Mouse (Mus musculus) hindbrain, embryonic 13.5 days (tissue): Measurements from ENCODE around the gene Ccdc3. TPM values are rescaled to one million over a fixed set of nuclear protein-coding genes. Genes with fewer than 3 reads are reported as not detected.
A peak's percentile ranks its signal among the peaks of the same experiment; 100 is the strongest.
"Not testable (repeated sequence)": the region's sequence is repeated elsewhere in the genome, so short reads cannot be mapped to it uniquely, and the experiment has no call there.

Experiments used
- ATAC-seq: fragments of 200-750 bp; cut with Nextera tagmentation; 2 replicates; pipeline ENCODE4 v1.8.0; 2017; ENCODE audit warnings: moderate TSS enrichment; ENCODE audit not compliant: low FRiP score
- H3K27ac ChIP-seq: fragments of 300-500 bp; sonication (generic); 2 replicates; pipeline ENCODE4 v1.5.1; 2015; ENCODE audit warnings: inconsistent platforms, mild to moderate bottlenecking, moderate library complexity
- H3K27me3 ChIP-seq: fragments of 300-500 bp; sonication (generic); 2 replicates; pipeline ENCODE4 v1.6.1; 2015; ENCODE audit warnings: mild to moderate bottlenecking, inconsistent platforms
- H3K36me3 ChIP-seq: fragments of 300-500 bp; sonication (generic); 2 replicates; pipeline ENCODE4 v1.6.1; 2015; ENCODE audit warnings: mild to moderate bottlenecking, inconsistent platforms
- H3K4me1 ChIP-seq: fragments of 300-500 bp; sonication (generic); replicated peaks from 2 replicates; pipeline ENCODE4 v1.6.1; 2015; ENCODE audit warnings: inconsistent platforms
- H3K4me2 ChIP-seq: fragments of 300-500 bp; sonication (generic); 2 replicates; pipeline ENCODE4 v1.6.1; 2015; ENCODE audit warnings: inconsistent platforms, mild to moderate bottlenecking, moderate library complexity
- H3K4me3 ChIP-seq: fragments of 300-500 bp; sonication (generic); 2 replicates; pipeline ENCODE4 v1.5.1; 2015; ENCODE audit warnings: mild to moderate bottlenecking, inconsistent platforms
- H3K9ac ChIP-seq: fragments of 300-500 bp; sonication (generic); 2 replicates; pipeline ENCODE4 v1.6.1; 2015; ENCODE audit warnings: mild to moderate bottlenecking, inconsistent platforms
- H3K9me3 ChIP-seq: fragments of 300-500 bp; sonication (generic); 2 replicates; pipeline ENCODE4 v1.6.1; 2016; ENCODE audit warnings: inconsistent platforms
- WGBS: fragments of 180-500 bp; shearing (Covaris S2); methylation state at CpG from one replicate; pipeline ENCODE4 v1.1.7; 2015; 5-methylcytosine and 5-hydroxymethylcytosine counted together
- polyA plus RNA-seq: library from polyadenylated mRNA; unstranded; fragments of >200 nt; fragmentation: Nextera tagmentation; extraction: Ambion mirVana; gene quantifications from 2 replicates; pipeline ENCODE4 v1.2.1, GENCODE M21; 2015

The Ccdc3 gene
- 11.3 and 12.5 TPM in 2 replicates for polyA plus RNA-seq

- no peak within 1 kb of the TSS for H3K27ac ChIP-seq
- peak within 1 kb of the TSS; percentile 48 for H3K4me3 ChIP-seq
- no peaks in the 10 kb centered on the region for H3K9me3 ChIP-seq
- ATAC-seq: peak; percentile 59
- H3K4me1 ChIP-seq: peaks cover 16% of the 10 kb centered on the region
- H3K36me3 ChIP-seq: no peaks in the 10 kb centered on the region
- H3K4me2 ChIP-seq: peak within 1 kb of the TSS; percentile 75
- WGBS: 1% methylated on average over 70 of the region's 78 CpGs
- peak within 1 kb of the TSS; percentile 73 for H3K9ac ChIP-seq
- H3K27me3 ChIP-seq: peaks cover 54% of the 10 kb centered on the region
These were observed at the start of gene Ccdc3 for GRCm38 (mm10) chr2:5137500-5138286. TSS of gene Ccdc3 (plus strand) at chr2:5137776.

- H3K9me3 ChIP-seq, H3K4me3 ChIP-seq, H3K36me3 ChIP-seq, H3K4me2 ChIP-seq, H3K27ac ChIP-seq, H3K27me3 ChIP-seq, H3K4me1 ChIP-seq, H3K9ac ChIP-seq: not testable (repeated sequence)
- WGBS: 92% methylated on average over 3 of the region's 4 CpGs
- peak; percentile 74; the same call in 1 of the 2 replicates for ATAC-seq
These were observed 47.2 kb upstream of the Ccdc3 start for GRCm38 (mm10) chr2:5090385-5090784.

- H3K4me2 ChIP-seq: no peak overlapping the region
- H3K36me3 ChIP-seq: no peaks in the 10 kb centered on the region
- H3K27ac ChIP-seq: no peak overlapping the region
- H3K9ac ChIP-seq: no peak overlapping the region
- H3K9me3 ChIP-seq: no peaks in the 10 kb centered on the region
- ATAC-seq: no peak
- 85% methylated on average over 5 of the region's 5 CpGs for WGBS
- H3K4me1 ChIP-seq: peaks cover 13% of the 10 kb centered on the region
- H3K4me3 ChIP-seq: no peak overlapping the region
- H3K27me3 ChIP-seq: no peaks in the 10 kb centered on the region
These were observed 42.7 kb upstream of the Ccdc3 start for GRCm38 (mm10) chr2:5094876-5095275.

GRCm38 (mm10) chr2:5095316-5095715 is 42.3 kb upstream of the Ccdc3 start:
- Histone ChIP-seq H3K4me1 (peaks cover 17% of the 10 kb centered on the region), H3K27me3 (no peaks in the 10 kb centered on the region), H3K36me3 (no peaks in the 10 kb centered on the region), H3K4me3 (no peak overlapping the region), H3K4me2 (no peak overlapping the region), H3K27ac (no peak overlapping the region), H3K9ac (no peak overlapping the region), H3K9me3 (no peaks in the 10 kb centered on the region)
- ATAC-seq: no peak
- 59% methylated on average over 1 of the region's 1 CpGs for WGBS

- Histone ChIP-seq H3K4me1 (peaks cover 20% of the 10 kb centered on the region), H3K4me2 (peak overlapping the region; percentile 53), H3K9me3 (no peaks in the 10 kb centered on the region), H3K27ac (peak overlapping the region; percentile 84), H3K27me3 (no peaks in the 10 kb centered on the region), H3K4me3 (peak overlapping the region; percentile 27), H3K9ac (peak overlapping the region; percentile 60), H3K36me3 (no peaks in the 10 kb centered on the region)
- peak; percentile 75 for ATAC-seq
- 25% methylated on average over 20 of the region's 20 CpGs for WGBS
These were observed 39.7 kb upstream of the Ccdc3 start for GRCm38 (mm10) chr2:5097786-5098445.

GRCm38 (mm10) chr2:5099176-5099575 is 38.4 kb upstream of the Ccdc3 start:
- H3K4me2 ChIP-seq: no peak overlapping the region
- no peaks in the 10 kb centered on the region for H3K27me3 ChIP-seq
- no peak overlapping the region for H3K4me3 ChIP-seq
- no peaks in the 10 kb centered on the region for H3K9me3 ChIP-seq
- no peak overlapping the region for H3K27ac ChIP-seq
- 71% methylated on average over 6 of the region's 6 CpGs for WGBS
- ATAC-seq: no peak
- H3K4me1 ChIP-seq: peaks cover 20% of the 10 kb centered on the region
- H3K9ac ChIP-seq: no peak overlapping the region
- no peaks in the 10 kb centered on the region for H3K36me3 ChIP-seq

GRCm38 (mm10) chr2:5101743-5102245 is 35.8 kb upstream of the Ccdc3 start:
- 90% methylated on average over 10 of the region's 10 CpGs for WGBS
- Histone ChIP-seq H3K36me3 (no peaks in the 10 kb centered on the region), H3K27me3 (no peaks in the 10 kb centered on the region), H3K27ac (no peak overlapping the region), H3K9me3 (peaks cover 8% of the 10 kb centered on the region), H3K4me2 (no peak overlapping the region), H3K9ac (no peak overlapping the region), H3K4me3 (no peak overlapping the region), H3K4me1 (peaks cover 20% of the 10 kb centered on the region)
- ATAC-seq: no peak

- H3K27ac ChIP-seq: no peak overlapping the region
- 69% methylated on average over 1 of the region's 1 CpGs for WGBS
- H3K9me3 ChIP-seq: peaks cover 17% of the 10 kb centered on the region
- H3K4me1 ChIP-seq: peaks cover 16% of the 10 kb centered on the region
- H3K4me3 ChIP-seq: no peak overlapping the region
- no peak overlapping the region for H3K4me2 ChIP-seq
- no peaks in the 10 kb centered on the region for H3K27me3 ChIP-seq
- no peak for ATAC-seq
- H3K9ac ChIP-seq: no peak overlapping the region
- no peaks in the 10 kb centered on the region for H3K36me3 ChIP-seq
These were observed 34.7 kb upstream of the Ccdc3 start for GRCm38 (mm10) chr2:5102891-5103290.

- 27% methylated on average over 8 of the region's 8 CpGs for WGBS
- peaks cover 27% of the 10 kb centered on the region for H3K4me1 ChIP-seq
- H3K9me3 ChIP-seq: 0 out of 2 replicates have a peak, but pooled peaks cover 3% of the 10 kb centered on the region
- no peak overlapping the region for H3K9ac ChIP-seq
- H3K4me3 ChIP-seq: no peak overlapping the region
- peak overlapping the region; percentile 70 for H3K27ac ChIP-seq
- no peaks in the 10 kb centered on the region for H3K27me3 ChIP-seq
- no peaks in the 10 kb centered on the region for H3K36me3 ChIP-seq
- peak overlapping the region; percentile 6; the same call in 1 of the 2 replicates for H3K4me2 ChIP-seq
- ATAC-seq: peak; percentile 60; the same call in 1 of the 2 replicates
These were observed 24.7 kb upstream of the Ccdc3 start for GRCm38 (mm10) chr2:5112785-5113291.

GRCm38 (mm10) chr2:5114386-5114785 is 23.2 kb upstream of the Ccdc3 start:
- Histone ChIP-seq H3K27me3 (no peaks in the 10 kb centered on the region), H3K4me2 (no peak overlapping the region), H3K27ac (no peak overlapping the region), H3K36me3 (no peaks in the 10 kb centered on the region), H3K4me1 (peaks cover 27% of the 10 kb centered on the region), H3K9ac (no peak overlapping the region), H3K4me3 (no peak overlapping the region), H3K9me3 (no peaks in the 10 kb centered on the region)
- WGBS: 92% methylated on average over 8 of the region's 8 CpGs
- no peak for ATAC-seq

- no peaks in the 10 kb centered on the region for H3K27me3 ChIP-seq
- no peak overlapping the region for H3K9ac ChIP-seq
- H3K4me1 ChIP-seq: peaks cover 27% of the 10 kb centered on the region
- H3K27ac ChIP-seq: peak overlapping the region; percentile 70
- peak; percentile 72 for ATAC-seq
- no peaks in the 10 kb centered on the region for H3K36me3 ChIP-seq
- H3K9me3 ChIP-seq: no peaks in the 10 kb centered on the region
- no peak overlapping the region for H3K4me2 ChIP-seq
- H3K4me3 ChIP-seq: no peak overlapping the region
- 17% methylated on average over 5 of the region's 5 CpGs for WGBS
These were observed 20.6 kb upstream of the Ccdc3 start for GRCm38 (mm10) chr2:5116856-5117532.

- H3K9me3 ChIP-seq: no peaks in the 10 kb centered on the region
- H3K4me2 ChIP-seq: no peak overlapping the region
- no peak overlapping the region for H3K4me3 ChIP-seq
- no peaks in the 10 kb centered on the region for H3K27me3 ChIP-seq
- WGBS: 20% methylated on average over 6 of the region's 6 CpGs
- peaks cover 13% of the 10 kb centered on the region; the same call in 1 of the 2 replicates for H3K4me1 ChIP-seq
- no peak overlapping the region for H3K27ac ChIP-seq
- ATAC-seq: no peak
- H3K36me3 ChIP-seq: no peaks in the 10 kb centered on the region
- H3K9ac ChIP-seq: no peak overlapping the region
These were observed 12.1 kb upstream of the Ccdc3 start for GRCm38 (mm10) chr2:5125506-5125905.
